Mouse (Mus musculus): ENCODE results near the gene Ndufs2. TPM values are rescaled to one million over a fixed set of nuclear protein-coding genes. Genes with fewer than 3 reads are reported as not detected.
"Not testable (repeated sequence)": the region's sequence is repeated elsewhere in the genome, so short reads cannot be mapped to it uniquely, and the experiment has no call there.

Ndufs2 gene
- polyA plus RNA-seq, 1 experiment from 2014 or later, result 272 TPM

DNA sequence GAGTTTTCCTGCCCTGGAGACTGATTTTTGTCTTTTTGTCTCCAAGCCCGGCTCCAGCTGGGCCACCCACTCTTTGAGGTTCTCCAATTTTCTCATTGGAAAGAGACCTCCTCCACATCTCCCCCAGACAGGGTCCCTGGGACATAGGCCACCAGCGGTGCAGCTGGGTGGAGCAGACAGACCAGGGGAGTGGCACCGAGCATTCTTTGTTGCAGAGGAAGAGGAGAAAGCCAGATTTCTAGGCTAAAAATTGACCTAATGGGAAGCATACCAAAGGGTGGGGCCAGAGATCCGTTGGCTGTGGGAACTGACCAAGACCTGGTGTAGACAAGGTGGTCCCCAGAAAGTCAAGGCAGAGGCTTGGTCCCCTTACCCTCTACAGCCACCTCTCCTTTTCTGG is 3.3 kb downstream of the Ndufs2 start:
- Histone ChIP-seq H3K9ac (replicated peaks; ENCODE audit: low read length) (peak overlapping the region; percentile 11; the same call in 1 of the 2 replicates), H3K27me3 (ENCODE audit: control insufficient read depth, insufficient read depth, low read length) (no peaks in the 10 kb centered on the region), H3K4me3 (ENCODE audit: low read depth, low read length) (no peak overlapping the region), H3K36me3 (replicated peaks; ENCODE audit: control insufficient read depth, insufficient read depth, low read depth, low read length) (no peaks in the 10 kb centered on the region; the same call in 1 of the 2 replicates), H3K4me1 (ENCODE audit: control insufficient read depth, insufficient read depth, low read length) (peaks cover 12% of the 10 kb centered on the region), H3K4me2 (ENCODE audit: low read depth, low read length) (no peak overlapping the region), H3K9me3 (replicated peaks; ENCODE audit: control insufficient read depth, low read length) (no peaks in the 10 kb centered on the region), H3K27ac (replicated peaks; ENCODE audit: low read depth, low read length) (peak overlapping the region; percentile 66; the same call in 1 of the 2 replicates)
- ATAC-seq (replicated peaks; ENCODE audit: insufficient number of reproducible peaks, low FRiP score, low TSS enrichment, low read depth) (no peak), DNase-seq (ENCODE audit: low spot score) (no peak)
- WGBS, result 34% methylated on average over 4 of the region's 4 CpGs

DNA sequence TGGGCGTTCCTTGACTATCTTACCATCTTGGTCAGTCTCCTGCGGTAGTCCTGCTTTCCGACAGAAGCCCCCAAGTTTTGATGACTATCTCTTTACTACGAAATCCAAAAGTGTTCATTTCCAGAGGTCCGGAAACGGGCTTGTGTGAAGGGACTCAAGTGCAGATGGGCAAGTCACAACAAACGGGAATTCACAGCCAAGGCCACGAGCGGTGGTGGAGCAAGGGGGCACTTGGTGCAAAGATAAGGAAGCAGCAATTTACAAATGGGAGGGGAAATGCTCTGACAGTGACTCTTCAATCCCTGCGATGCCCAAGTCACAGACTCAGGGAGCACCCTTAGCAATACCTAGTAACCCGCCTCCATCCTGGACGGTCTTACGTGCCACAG is 3.7 kb downstream of the Ndufs2 start:
- Histone ChIP-seq H3K27ac (replicated peaks; ENCODE audit: low read depth, low read length) (peak overlapping the region; percentile 66), H3K4me3 (ENCODE audit: low read depth, low read length) (peak overlapping the region; percentile 43), H3K9me3 (replicated peaks; ENCODE audit: control insufficient read depth, low read length) (no peaks in the 10 kb centered on the region), H3K4me1 (ENCODE audit: control insufficient read depth, insufficient read depth, low read length) (peaks cover 12% of the 10 kb centered on the region), H3K9ac (replicated peaks; ENCODE audit: low read length) (peak overlapping the region; percentile 40), H3K4me2 (ENCODE audit: low read depth, low read length) (peak overlapping the region; percentile 48), H3K36me3 (replicated peaks; ENCODE audit: control insufficient read depth, insufficient read depth, low read depth, low read length) (no peaks in the 10 kb centered on the region; the same call in 1 of the 2 replicates), H3K27me3 (ENCODE audit: control insufficient read depth, insufficient read depth, low read length) (no peaks in the 10 kb centered on the region)
- WGBS, result 10% methylated on average over 13 of the region's 13 CpGs
- ATAC-seq (replicated peaks; ENCODE audit: insufficient number of reproducible peaks, low FRiP score, low TSS enrichment, low read depth) (0 out of 2 replicates have a peak, but pooled peaks have one; percentile 1), DNase-seq (ENCODE audit: low spot score) (no peak)

- peaks cover 12% of the 10 kb centered on the region for H3K4me1 ChIP-seq (ENCODE audit: control insufficient read depth, insufficient read depth, low read length)
Observed at GRCm38 (mm10) chr1:171246709-171247452, 4.3 kb downstream of the Ndufs2 start.

GRCm38 (mm10) chr1:171245353-171245752 is 5.8 kb downstream of the Ndufs2 start:
- DNase-seq (ENCODE audit: low spot score), result no peak
- H3K4me2 ChIP-seq (ENCODE audit: low read depth, low read length), result no peak overlapping the region
- H3K4me3 ChIP-seq (ENCODE audit: low read depth, low read length), result no peak overlapping the region

More at GRCm38 (mm10) chr1:171246709-171247452, 4.3 kb downstream of the Ndufs2 start:
- ATAC-seq (replicated peaks; ENCODE audit: insufficient number of reproducible peaks, low FRiP score, low TSS enrichment, low read depth) (peak; percentile 85), DNase-seq (ENCODE audit: low spot score) (peak; percentile 99)
- WGBS, result under 1% methylated on average over 41 of the region's 41 CpGs
- H3K27ac ChIP-seq (replicated peaks; ENCODE audit: low read depth, low read length), result peak overlapping the region; percentile 66
- no peaks in the 10 kb centered on the region; the same call in 1 of the 2 replicates for H3K36me3 ChIP-seq (replicated peaks; ENCODE audit: control insufficient read depth, insufficient read depth, low read depth, low read length)
- H3K27me3 ChIP-seq (ENCODE audit: control insufficient read depth, insufficient read depth, low read length), result no peaks in the 10 kb centered on the region
- H3K4me3 ChIP-seq (ENCODE audit: low read depth, low read length), result peak overlapping the region; percentile 43
- H3K9ac ChIP-seq (replicated peaks; ENCODE audit: low read length), result peak overlapping the region; percentile 64
- H3K4me2 ChIP-seq (ENCODE audit: low read depth, low read length), result peak overlapping the region; percentile 61
- no peaks in the 10 kb centered on the region for H3K9me3 ChIP-seq (replicated peaks; ENCODE audit: control insufficient read depth, low read length)

GRCm38 (mm10) chr1:171241952-171242351 is 9.2 kb downstream of the Ndufs2 start:
- not testable (repeated sequence) for H3K36me3 ChIP-seq (replicated peaks; ENCODE audit: control insufficient read depth, insufficient read depth, low read depth, low read length)
- 88% methylated on average over 12 of the region's 12 CpGs for WGBS

More at GRCm38 (mm10) chr1:171245353-171245752, 5.8 kb downstream of the Ndufs2 start:
- no peak for ATAC-seq (replicated peaks; ENCODE audit: insufficient number of reproducible peaks, low FRiP score, low TSS enrichment, low read depth)
- Histone ChIP-seq H3K27ac (replicated peaks; ENCODE audit: low read depth, low read length) (no peak overlapping the region), H3K27me3 (ENCODE audit: control insufficient read depth, insufficient read depth, low read length) (no peaks in the 10 kb centered on the region), H3K36me3 (replicated peaks; ENCODE audit: control insufficient read depth, insufficient read depth, low read depth, low read length) (no peaks in the 10 kb centered on the region; the same call in 1 of the 2 replicates), H3K9ac (replicated peaks; ENCODE audit: low read length) (no peak overlapping the region), H3K4me1 (ENCODE audit: control insufficient read depth, insufficient read depth, low read length) (peaks cover 2% of the 10 kb centered on the region; the same call in 1 of the 2 replicates), H3K9me3 (replicated peaks; ENCODE audit: control insufficient read depth, low read length) (no peaks in the 10 kb centered on the region)
- 86% methylated on average over 8 of the region's 8 CpGs for WGBS

DNA sequence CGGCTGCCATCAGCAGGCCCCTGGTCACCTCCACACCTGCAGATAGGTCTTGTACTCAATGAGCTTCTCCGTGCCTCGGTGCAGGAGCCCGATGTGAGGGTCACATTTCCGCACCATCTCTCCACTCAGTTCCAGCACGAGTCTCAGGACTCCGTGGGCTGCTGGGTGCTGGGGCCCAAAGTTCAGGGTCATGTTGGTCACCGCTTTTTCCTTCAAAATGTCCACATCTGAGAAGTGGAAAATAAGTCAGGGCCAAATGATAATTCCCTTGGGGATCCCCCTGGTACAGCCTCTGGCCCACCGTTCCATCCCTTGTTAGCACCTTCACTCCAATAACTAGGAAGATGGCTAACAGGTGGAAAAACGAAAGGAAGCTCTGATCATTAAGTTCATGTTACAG is 10.3 kb downstream of the Ndufs2 start:
- peaks cover 7% of the 10 kb centered on the region; the same call in 1 of the 2 replicates for H3K36me3 ChIP-seq (replicated peaks; ENCODE audit: control insufficient read depth, insufficient read depth, low read depth, low read length)
- WGBS, result 85% methylated on average over 10 of the region's 10 CpGs

More at GRCm38 (mm10) chr1:171241952-171242351, 9.2 kb downstream of the Ndufs2 start:
- not testable (repeated sequence) for H3K9ac ChIP-seq (replicated peaks; ENCODE audit: low read length); H3K4me1 ChIP-seq (ENCODE audit: control insufficient read depth, insufficient read depth, low read length); H3K4me3 ChIP-seq (ENCODE audit: low read depth, low read length); H3K4me2 ChIP-seq (ENCODE audit: low read depth, low read length); H3K27ac ChIP-seq (replicated peaks; ENCODE audit: low read depth, low read length); H3K9me3 ChIP-seq (replicated peaks; ENCODE audit: control insufficient read depth, low read length); ATAC-seq (replicated peaks; ENCODE audit: insufficient number of reproducible peaks, low FRiP score, low TSS enrichment, low read depth); DNase-seq (ENCODE audit: low spot score); H3K27me3 ChIP-seq (ENCODE audit: control insufficient read depth, insufficient read depth, low read length)

GRCm38 (mm10) chr1:171239992-171240744 is 11.0 kb downstream of the Ndufs2 start:
- 75% methylated on average over 15 of the region's 15 CpGs for WGBS
- Histone ChIP-seq H3K36me3 (replicated peaks; ENCODE audit: control insufficient read depth, insufficient read depth, low read depth, low read length) (peaks cover 12% of the 10 kb centered on the region; the same call in 1 of the 2 replicates), H3K4me1 (ENCODE audit: control insufficient read depth, insufficient read depth, low read length) (no peaks in the 10 kb centered on the region), H3K27me3 (ENCODE audit: control insufficient read depth, insufficient read depth, low read length) (no peaks in the 10 kb centered on the region), H3K4me2 (ENCODE audit: low read depth, low read length) (no peak overlapping the region), H3K4me3 (ENCODE audit: low read depth, low read length) (no peak overlapping the region), H3K27ac (replicated peaks; ENCODE audit: low read depth, low read length) (no peak overlapping the region), H3K9ac (replicated peaks; ENCODE audit: low read length) (no peak overlapping the region), H3K9me3 (replicated peaks; ENCODE audit: control insufficient read depth, low read length) (no peaks in the 10 kb centered on the region)
- ATAC-seq (replicated peaks; ENCODE audit: insufficient number of reproducible peaks, low FRiP score, low TSS enrichment, low read depth) (no peak), DNase-seq (ENCODE audit: low spot score) (no peak)

More for the DNA sequence above, 10.3 kb downstream of the Ndufs2 start:
- Histone ChIP-seq H3K4me1 (ENCODE audit: control insufficient read depth, insufficient read depth, low read length) (no peaks in the 10 kb centered on the region), H3K4me2 (ENCODE audit: low read depth, low read length) (no peak overlapping the region), H3K9me3 (replicated peaks; ENCODE audit: control insufficient read depth, low read length) (no peaks in the 10 kb centered on the region), H3K27ac (replicated peaks; ENCODE audit: low read depth, low read length) (no peak overlapping the region), H3K4me3 (ENCODE audit: low read depth, low read length) (no peak overlapping the region), H3K9ac (replicated peaks; ENCODE audit: low read length) (no peak overlapping the region), H3K27me3 (ENCODE audit: control insufficient read depth, insufficient read depth, low read length) (no peaks in the 10 kb centered on the region)
- ATAC-seq (replicated peaks; ENCODE audit: insufficient number of reproducible peaks, low FRiP score, low TSS enrichment, low read depth), result no peak
- DNase-seq (ENCODE audit: low spot score), result no peak

Data from embryonic facial prominence, embryonic 11.5 days (tissue).